Mouse (Mus musculus): ENCODE data around the gene Ccdc190.

Ccdc190 gene

DNA sequence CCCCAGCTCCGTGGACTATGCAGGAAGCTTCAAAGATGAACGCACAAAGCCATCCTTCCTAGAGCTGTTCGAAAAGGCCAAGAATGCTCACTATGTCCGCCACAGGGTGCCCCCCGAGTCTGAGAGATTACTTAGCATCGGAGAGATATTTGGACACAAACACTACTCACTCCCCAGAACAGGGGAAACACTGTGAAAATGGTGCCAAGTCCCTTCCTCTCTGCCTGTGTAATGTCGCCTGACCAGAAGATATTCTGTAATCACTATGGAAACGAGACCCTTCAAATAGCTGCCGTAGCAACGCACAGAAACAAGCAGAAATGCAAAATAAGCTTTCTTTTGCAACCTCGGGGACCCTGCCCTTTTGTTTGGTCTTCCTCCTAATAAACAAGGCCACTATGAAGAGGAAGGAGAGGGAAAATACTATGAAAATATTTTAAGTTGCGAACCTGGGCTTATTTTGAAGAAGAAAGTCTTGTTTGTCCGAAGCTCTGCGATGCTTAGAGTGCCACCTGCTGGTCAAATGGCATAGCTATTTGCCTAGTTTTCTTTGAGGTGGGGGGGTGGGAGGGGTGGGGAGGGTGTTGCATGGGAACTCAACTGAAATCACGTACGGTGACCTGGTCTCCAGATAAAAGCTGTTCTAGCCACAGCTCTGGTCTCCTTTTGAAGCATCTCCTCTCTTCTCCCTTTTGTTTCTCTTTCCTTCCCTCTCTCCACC lies 5.7 kb downstream of the Ccdc190 start:
- DNase-seq = peak; percentile 28

DNA sequence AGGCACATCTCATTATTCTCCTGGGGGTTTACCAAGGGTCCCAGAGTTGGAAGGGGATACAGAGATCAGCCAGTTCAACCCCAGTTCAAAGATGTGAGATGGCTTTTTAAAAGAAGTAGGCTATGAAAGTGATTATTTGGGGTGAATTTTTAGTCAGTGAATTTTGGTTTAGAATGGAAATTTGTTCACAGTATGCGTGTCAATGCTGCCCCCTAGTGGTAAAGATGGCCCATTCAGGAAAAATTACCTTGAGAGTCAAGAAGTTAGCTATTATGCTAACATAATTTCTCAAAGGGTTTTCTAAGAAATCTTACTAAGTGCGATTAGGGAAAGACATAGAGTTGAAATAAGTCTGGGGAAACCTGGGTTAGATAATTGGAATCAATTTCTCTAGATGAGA lies 10.9 kb downstream of the Ccdc190 start:
- no peak for DNase-seq

- DNase-seq = no peak
Measured at GRCm38 (mm10) chr1:169946004-169946403, 17.6 kb downstream of the Ccdc190 start.

- no peak for DNase-seq
Measured at GRCm38 (mm10) chr1:169947654-169948053, 19.2 kb downstream of the Ccdc190 start.

GRCm38 (mm10) chr1:169948280-169948679 lies 19.8 kb downstream of the Ccdc190 start:
- DNase-seq = no peak

GRCm38 (mm10) chr1:169948866-169949265 lies 20.4 kb downstream of the Ccdc190 start:
- DNase-seq = no peak

- DNase-seq = no peak
Measured at GRCm38 (mm10) chr1:169949981-169950380, 21.5 kb downstream of the Ccdc190 start.

- no peak for DNase-seq
Measured at GRCm38 (mm10) chr1:169950651-169951050, 22.2 kb downstream of the Ccdc190 start.

DNA sequence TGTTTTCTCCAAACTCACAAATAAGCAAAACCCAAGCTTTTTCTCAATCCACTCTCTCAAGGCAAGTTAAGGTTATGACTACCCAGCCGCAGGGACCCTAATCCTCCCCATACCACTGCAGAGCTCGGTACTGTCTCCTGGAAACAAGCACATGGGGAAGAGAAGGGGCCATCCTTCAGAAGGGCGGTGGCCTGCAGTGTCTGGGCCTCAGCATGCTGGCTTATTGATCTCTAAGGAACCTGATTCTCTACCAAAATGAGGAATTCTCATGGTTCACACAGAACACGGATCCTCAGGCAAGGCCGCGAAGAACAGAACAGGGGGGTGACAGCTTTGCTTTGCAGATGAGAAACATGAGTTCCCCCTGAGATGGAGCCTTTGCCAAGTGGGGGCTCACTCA lies 23.1 kb downstream of the Ccdc190 start:
- no peak for DNase-seq

- no peak for DNase-seq
Measured at GRCm38 (mm10) chr1:169952636-169953035, 24.2 kb downstream of the Ccdc190 start.

DNA sequence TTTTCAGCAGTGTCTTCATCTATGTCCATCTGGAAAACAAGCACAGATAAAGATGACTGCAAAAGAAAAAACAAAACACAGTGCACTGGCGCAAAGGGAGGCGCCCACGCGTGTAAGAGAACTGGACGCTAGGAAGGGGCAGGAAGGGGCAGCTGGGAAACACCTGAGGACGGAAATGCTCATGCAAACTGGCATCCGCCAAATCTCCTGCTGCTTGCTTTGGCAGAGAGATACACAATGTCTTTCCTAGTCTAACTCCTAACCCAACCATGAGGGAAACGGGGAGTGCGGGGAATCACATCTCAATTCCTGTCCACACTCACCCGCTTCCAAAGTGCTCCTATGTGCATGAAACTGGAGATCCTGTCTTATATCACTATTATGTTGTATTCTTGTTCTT lies 24.7 kb downstream of the Ccdc190 start:
- DNase-seq = no peak

- peak; percentile 98 for DNase-seq
Measured at GRCm38 (mm10) chr1:169968792-169969515, 40.5 kb downstream of the Ccdc190 start, which contains the start of gene Hsd17b7. Hsd17b7 (minus strand) TSS chr1:169969241.

DNA sequence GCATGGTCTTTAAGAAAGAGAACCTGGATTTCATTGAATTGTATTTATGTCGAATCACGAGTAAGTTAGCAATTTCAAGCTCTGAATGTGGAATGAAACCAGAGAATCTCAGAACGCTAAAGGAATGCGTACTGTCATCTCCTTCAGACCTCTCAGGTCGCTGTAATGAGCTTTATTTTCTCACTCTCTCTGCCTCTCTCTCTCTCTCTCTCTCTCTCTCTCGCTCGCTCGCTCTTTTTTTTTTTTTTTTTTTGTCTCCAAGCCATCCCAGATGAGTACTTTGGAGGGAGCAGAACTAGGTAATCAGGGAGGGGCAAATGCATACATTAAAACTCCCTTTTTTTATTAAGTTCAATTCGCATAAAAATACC lies 41.1 kb downstream of the Ccdc190 start:
- DNase-seq = no peak

- no peak for DNase-seq
Measured at GRCm38 (mm10) chr1:169970936-169971335, 42.5 kb downstream of the Ccdc190 start.

DNA sequence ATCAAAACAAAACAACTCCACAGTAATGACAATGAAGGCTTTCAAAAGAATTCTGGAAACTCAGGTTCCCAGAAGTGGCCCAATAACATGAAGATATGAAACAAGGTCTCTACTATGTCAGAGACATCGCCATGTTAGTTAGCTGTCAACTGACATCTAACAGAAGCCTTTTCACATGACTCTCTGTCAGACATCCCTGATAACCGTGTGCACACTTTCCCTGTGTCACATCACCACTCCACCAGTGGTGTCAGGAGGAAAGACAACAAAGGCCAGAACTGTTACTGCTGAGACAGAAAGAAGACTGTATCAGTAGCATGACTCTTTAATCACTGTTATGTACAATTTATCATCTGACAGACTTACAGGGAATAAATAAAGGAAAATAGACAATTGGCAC lies 43.5 kb downstream of the Ccdc190 start:
- no peak for DNase-seq

GRCm38 (mm10) chr1:169977621-169978020 lies 49.2 kb downstream of the Ccdc190 start:
- no peak for DNase-seq

All from cerebellum, adult 11-12 months (tissue).